Mouse (Mus musculus) bone marrow macrophage, adult 2 months (primary cell): ENCODE data around the gene Tshr.

Experiments used
- CTCF ChIP-seq: IDR thresholded peaks from 2 replicates; pipeline ENCODE4 v1.5.1; 2012; ENCODE audit warnings: low read depth, mild to moderate bottlenecking, low read length, moderate library complexity
- POLR2A ChIP-seq: IDR thresholded peaks from 2 replicates; pipeline ENCODE4 v1.6.1; 2012; ENCODE audit warnings: mild to moderate bottlenecking, low read depth, low read length, borderline replicate concordance

- TF ChIP-seq POLR2A (no peak), CTCF (no peak)
Observed at GRCm38 (mm10) chr12:91569255-91569654, 184.9 kb downstream of the Tshr start.
